Mouse (Mus musculus) liver, postnatal 0 days (tissue): ENCODE data around the gene Tdp1. TPM values are rescaled to one million over a fixed set of nuclear protein-coding genes. Genes with fewer than 3 reads are reported as not detected.
A peak's percentile ranks its signal among the peaks of the same experiment; 100 is the strongest.

ENCODE experiments used
- ATAC-seq: fragments of 200-750 bp; cut with Nextera tagmentation; 2 replicates; pipeline ENCODE4 v1.8.0; 2017; ENCODE audit warnings: mild to moderate bottlenecking, moderate library complexity
- DNase-seq: peaks from one replicate; pipeline ENCODE4 v3.0.0-alpha.2; 2016
- H3K27ac ChIP-seq: fragments of 300-500 bp; sonication (generic); 2 replicates; pipeline ENCODE4 v1.5.1; 2014; ENCODE audit warnings: antibody characterized with exemption, moderate library complexity, mild to moderate bottlenecking, low read depth
- H3K27me3 ChIP-seq: fragments of 300-500 bp; sonication (generic); 2 replicates; pipeline ENCODE4 v1.6.1; 2014; ENCODE audit warnings: low read length, control low read depth, mixed read lengths; ENCODE audit not compliant: insufficient read depth
- H3K36me3 ChIP-seq: fragments of 300-500 bp; sonication (generic); replicated peaks from 2 replicates; pipeline ENCODE4 v1.6.1; 2014; ENCODE audit warnings: mild to moderate bottlenecking, control low read depth, low read length, moderate library complexity, mixed read lengths; ENCODE audit not compliant: insufficient read depth
- H3K4me1 ChIP-seq: fragments of 300-500 bp; sonication (generic); 2 replicates; pipeline ENCODE4 v1.6.1; 2014; ENCODE audit warnings: antibody characterized with exemption, mild to moderate bottlenecking, control low read depth; ENCODE audit not compliant: insufficient read depth
- H3K4me2 ChIP-seq: fragments of 300-500 bp; sonication (generic); 2 replicates; pipeline ENCODE4 v1.6.1; 2014; ENCODE audit warnings: low read depth, mild to moderate bottlenecking, low read length, moderate library complexity, mixed read lengths
- H3K4me3 ChIP-seq: fragments of 300-500 bp; sonication (generic); 2 replicates; pipeline ENCODE4 v1.5.1; 2014; ENCODE audit warnings: low read depth, low read length
- H3K9ac ChIP-seq: fragments of 300-500 bp; sonication (generic); replicated peaks from 2 replicates; pipeline ENCODE4 v1.6.1; 2014; ENCODE audit warnings: mild to moderate bottlenecking, moderate library complexity
- H3K9me3 ChIP-seq: fragments of 300-500 bp; sonication (generic); 2 replicates; pipeline ENCODE4 v1.6.1; 2016; ENCODE audit warnings: mild to moderate bottlenecking, control low read depth, low read length, mixed read lengths
- CTCF ChIP-seq: sonication (generic); IDR thresholded peaks from 2 replicates; pipeline ENCODE4 v1.5.1; 2016; ENCODE audit warnings: antibody characterized with exemption, low read depth
- EP300 ChIP-seq: IDR thresholded peaks from 2 replicates; pipeline ENCODE4 v1.6.1; 2016; ENCODE audit warnings: antibody characterized with exemption, low read depth, mild to moderate bottlenecking
- WGBS: fragments of 180-500 bp; shearing (Covaris S2); extraction: QIAGEN DNeasy Blood & Tissue Kit; methylation state at CpG from one replicate; pipeline ENCODE4 v1.1.7; 2014; ENCODE audit not compliant: insufficient replicate concordance; 5-methylcytosine and 5-hydroxymethylcytosine counted together
- polyA plus RNA-seq: library from polyadenylated mRNA; unstranded; fragments of >200 nt; fragmentation: Nextera tagmentation; extraction: Ambion mirVana; gene quantifications from 2 replicates; pipeline ENCODE4 v1.2.1, GENCODE M21; 2015

Tdp1 gene
- polyA plus RNA-seq, 1 experiment from 2014 or later = 12.4 TPM

DNA sequence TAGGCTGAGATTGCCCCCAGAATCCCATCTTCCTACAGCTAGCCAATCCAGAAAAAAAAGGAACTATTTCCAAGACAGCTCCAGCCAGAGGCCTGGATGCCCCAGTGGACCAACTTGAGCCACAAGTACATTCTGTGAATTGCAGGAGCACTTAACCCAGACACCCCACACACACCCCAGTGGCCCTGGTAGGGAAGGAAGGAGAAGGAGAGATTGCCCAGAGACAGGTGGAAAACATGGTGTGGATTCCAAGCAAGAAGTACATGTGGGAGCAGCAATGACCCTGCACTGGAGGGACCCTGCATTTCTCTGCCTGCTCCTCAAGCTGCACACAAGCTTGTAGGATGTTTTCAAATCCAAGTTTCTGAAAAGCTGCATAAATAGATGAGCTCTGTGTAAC is 75.0 kb downstream of the Tdp1 start:
- Histone ChIP-seq H3K9ac (no peak overlapping the region), H3K4me1 (no peaks in the 10 kb centered on the region), H3K4me2 (no peak overlapping the region), H3K4me3 (no peak overlapping the region), H3K9me3 (no peaks in the 10 kb centered on the region), H3K27me3 (peaks cover 10% of the 10 kb centered on the region; the same call in 1 of the 2 replicates), H3K36me3 (0 out of 2 replicates have a peak, but pooled peaks cover 4% of the 10 kb centered on the region), H3K27ac (no peak overlapping the region)
- no peak for TF ChIP-seq CTCF
- no peak for TF ChIP-seq EP300
- DNase-seq (no peak), ATAC-seq (no peak)

DNA sequence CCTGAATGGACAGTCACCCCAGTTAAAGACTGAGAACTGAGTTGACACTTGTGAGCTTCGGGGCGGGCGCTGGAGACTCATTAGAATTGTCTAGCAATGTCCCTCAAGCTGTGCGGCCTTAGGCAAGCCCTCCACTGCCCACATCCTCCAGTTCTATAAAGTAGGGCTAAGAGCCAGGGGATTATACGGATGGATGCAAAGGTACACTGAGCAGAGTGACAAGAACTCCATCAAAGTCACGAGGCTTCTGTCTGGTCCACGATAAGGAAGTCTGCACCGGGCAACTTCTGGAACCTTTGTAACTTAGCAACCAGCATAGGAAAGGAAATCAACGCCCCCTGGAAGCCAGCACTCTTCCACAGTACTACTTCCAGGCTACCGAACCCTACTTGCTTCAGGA is 75.6 kb downstream of the Tdp1 start:
- Histone ChIP-seq H3K4me2 (no peak overlapping the region), H3K27ac (no peak overlapping the region), H3K4me3 (no peak overlapping the region), H3K27me3 (peaks cover 16% of the 10 kb centered on the region), H3K4me1 (peaks cover 6% of the 10 kb centered on the region), H3K9me3 (no peaks in the 10 kb centered on the region), H3K9ac (no peak overlapping the region), H3K36me3 (0 out of 2 replicates have a peak, but pooled peaks cover 4% of the 10 kb centered on the region)
- no peak for ATAC-seq
- WGBS = 25% methylated on average over 10 of the region's 10 CpGs
- TF ChIP-seq CTCF = no peak
- DNase-seq = no peak

DNA sequence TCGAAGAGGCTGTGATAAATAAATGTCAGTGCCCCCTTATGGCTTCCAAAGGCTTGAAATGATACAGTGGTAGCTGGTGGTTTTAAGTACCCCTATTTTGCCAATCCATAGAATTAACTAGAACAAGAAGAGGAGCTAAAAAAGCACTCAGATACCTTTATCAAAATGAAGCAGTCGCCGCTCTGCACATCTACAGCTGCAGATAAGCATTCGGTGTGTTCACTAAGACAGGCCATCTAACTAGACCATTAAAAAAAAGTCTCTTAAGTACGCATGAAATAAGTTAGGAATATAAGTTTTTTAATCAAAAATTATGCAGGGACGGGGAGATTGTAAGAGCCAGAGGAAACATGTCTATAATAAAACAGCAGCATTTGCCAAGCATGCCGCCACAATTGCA is 76.4 kb downstream of the Tdp1 start:
- WGBS = 62% methylated on average over 7 of the region's 7 CpGs
- no peak for ATAC-seq

DNA sequence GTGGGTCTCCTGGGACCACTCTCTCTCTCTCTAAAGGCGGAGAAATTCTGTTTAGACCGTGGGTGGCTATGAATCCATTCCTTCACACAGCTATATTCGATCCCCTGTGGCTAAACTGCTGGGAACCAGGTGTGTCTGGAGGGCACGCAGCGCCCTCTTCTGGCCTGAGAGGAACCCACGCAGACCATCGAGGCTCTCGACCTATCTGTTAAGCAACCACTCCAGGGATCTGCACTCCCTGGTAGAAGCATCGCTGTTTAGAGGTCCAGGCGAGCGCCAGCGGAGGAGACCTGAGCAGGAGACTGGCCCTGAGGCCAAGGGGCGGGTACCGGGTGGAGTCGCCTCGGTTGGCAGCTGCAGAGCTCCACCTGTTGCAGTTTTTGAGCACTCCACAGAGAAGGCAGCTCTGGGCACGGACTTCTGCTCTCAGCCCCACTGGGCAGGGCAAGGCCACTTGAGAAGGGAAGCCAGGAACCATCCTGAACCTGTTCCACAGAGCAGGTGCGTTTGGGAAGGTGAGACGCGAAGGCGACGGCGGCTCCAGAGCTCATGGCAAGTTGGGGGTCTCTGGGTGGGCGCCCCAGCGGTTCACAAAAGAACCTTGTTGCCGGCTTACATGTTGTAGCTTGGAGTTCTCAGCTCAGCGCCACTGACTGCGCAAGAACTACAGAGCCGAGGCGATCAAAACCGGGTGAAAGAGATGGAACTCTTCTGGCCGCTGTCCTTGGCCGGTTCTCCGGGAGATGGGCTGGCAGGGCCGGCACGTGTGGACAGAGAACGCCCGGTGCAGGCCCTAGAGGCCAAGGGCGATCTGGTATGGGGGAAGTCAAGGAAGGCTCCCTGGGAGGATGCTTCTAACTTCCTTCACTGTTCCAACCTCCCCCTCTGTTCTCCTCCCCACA is 80.2 kb downstream of the Tdp1 start, which contains the start of gene Kcnk13:
TSS of gene Kcnk13 (plus strand) at position 199 of the 902 bp plus-strand sequence.
- H3K36me3 ChIP-seq = no peaks in the 10 kb centered on the region
- H3K4me1 ChIP-seq = peaks cover 14% of the 10 kb centered on the region
- H3K4me2 ChIP-seq = peak within 1 kb of the TSS; percentile 76
- 0 out of 2 replicates have a peak within 1 kb of the TSS, but pooled peaks have one; percentile 18 for H3K9ac ChIP-seq
- ATAC-seq = peak; percentile 77
- WGBS = 2% methylated on average over 39 of the region's 39 CpGs
- peak within 1 kb of the TSS; percentile 53 for H3K4me3 ChIP-seq
- peak; percentile 83 for DNase-seq
- no peak within 1 kb of the TSS for H3K27ac ChIP-seq
- TF ChIP-seq EP300 (no peak), CTCF (peak; percentile 86)
- no peaks in the 10 kb centered on the region for H3K9me3 ChIP-seq
- H3K27me3 ChIP-seq = peaks cover 58% of the 10 kb centered on the region

More for the DNA sequence above, 76.4 kb downstream of the Tdp1 start:
- no peak for TF ChIP-seq EP300
- TF ChIP-seq CTCF = no peak
- Histone ChIP-seq H3K27ac (no peak overlapping the region), H3K4me3 (no peak overlapping the region), H3K4me2 (no peak overlapping the region), H3K4me1 (peaks cover 9% of the 10 kb centered on the region), H3K9me3 (no peaks in the 10 kb centered on the region), H3K36me3 (0 out of 2 replicates have a peak, but pooled peaks cover 4% of the 10 kb centered on the region), H3K27me3 (peaks cover 23% of the 10 kb centered on the region), H3K9ac (no peak overlapping the region)
- no peak for DNase-seq

DNA sequence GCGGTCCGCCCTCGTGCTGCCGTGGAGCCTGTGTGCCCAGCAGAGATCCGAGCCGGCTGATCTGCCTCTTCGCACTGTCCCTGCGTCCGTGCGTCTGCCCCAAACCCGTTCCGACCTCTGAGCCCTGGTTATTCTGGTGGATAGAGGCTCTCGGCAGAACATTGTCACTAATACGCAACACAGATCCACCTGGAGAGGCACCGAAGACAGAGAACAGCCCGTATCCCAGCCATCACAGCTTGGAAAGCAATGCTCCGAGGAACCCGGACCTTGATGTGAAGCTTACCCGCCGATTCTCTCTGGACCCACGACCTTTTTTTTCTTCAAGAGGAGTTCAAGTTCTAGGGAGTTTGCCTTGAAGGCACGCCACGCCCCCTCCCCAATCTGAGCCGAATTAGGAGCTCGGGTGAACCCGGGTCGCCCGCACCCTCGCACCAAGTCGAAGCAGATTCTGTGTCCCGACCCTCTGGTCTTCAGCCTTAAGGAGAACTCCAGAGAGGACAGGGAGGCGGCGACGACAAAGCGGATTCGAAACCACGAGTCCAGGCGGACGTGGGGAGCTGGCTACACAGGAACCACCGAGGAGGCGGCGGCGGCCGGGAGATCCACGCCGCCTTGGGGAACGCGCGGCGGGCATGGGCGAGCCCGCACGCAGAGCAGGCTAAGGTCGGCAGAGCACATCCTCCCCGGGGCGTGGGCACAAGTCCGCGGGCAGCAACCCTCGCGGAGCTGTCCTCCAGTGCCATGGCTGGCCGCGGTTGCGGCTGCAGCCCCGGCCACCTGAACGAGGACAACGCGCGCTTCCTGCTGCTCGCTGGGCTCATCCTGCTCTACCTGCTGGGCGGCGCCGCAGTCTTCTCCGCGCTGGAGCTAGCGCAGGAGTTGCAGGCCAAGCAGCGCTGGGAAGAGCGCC is 81.1 kb downstream of the Tdp1 start:
- Histone ChIP-seq H3K9ac (peak overlapping the region; percentile 18; the same call in 1 of the 2 replicates), H3K4me3 (peak overlapping the region; percentile 53), H3K27ac (no peak overlapping the region), H3K4me1 (peaks cover 14% of the 10 kb centered on the region), H3K36me3 (no peaks in the 10 kb centered on the region), H3K9me3 (no peaks in the 10 kb centered on the region), H3K4me2 (peak overlapping the region; percentile 76), H3K27me3 (peaks cover 58% of the 10 kb centered on the region)
- 1% methylated on average over 76 of the region's 77 CpGs for whole genome bisulfite sequencing
- peak; percentile 37 for DNase-seq
- no peak for ATAC-seq
- TF ChIP-seq CTCF = no peak
- no peak for TF ChIP-seq EP300
